Mouse (Mus musculus): ENCODE measurements around the gene Agap1.

DNA sequence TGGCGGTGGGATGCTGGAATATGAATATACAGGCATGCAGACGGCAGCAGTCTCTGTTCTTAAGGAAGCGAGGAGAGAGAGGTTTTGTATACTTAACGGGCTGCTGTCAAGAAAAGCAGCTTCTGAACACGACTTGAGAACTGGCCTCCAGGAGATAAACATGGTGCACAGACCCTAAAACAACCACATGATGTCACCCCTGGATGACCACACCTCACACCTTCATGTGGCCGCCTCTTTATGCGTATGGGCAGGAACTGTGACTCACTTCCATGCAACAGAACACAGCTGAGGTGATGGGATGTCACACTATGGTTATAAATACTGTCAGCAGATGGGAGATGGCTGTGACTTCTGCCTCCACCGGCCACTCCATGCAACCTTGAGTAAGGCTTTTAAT lies 28.5 kb upstream of the Agap1 start:
- no peak for TF ChIP-seq POLR2A (IDR thresholded peaks at IDR 0.05; ENCODE audit: control insufficient read depth, extremely low read depth, insufficient read depth, low read length, poor library complexity)
- no peak for TF ChIP-seq CTCF (IDR thresholded peaks at IDR 0.05; ENCODE audit: borderline replicate concordance, control insufficient read depth, extremely low read depth, insufficient read depth, low read length, poor library complexity)

Measured in thymus, adult 2 months (tissue).